Mouse (Mus musculus): ENCODE measurements around the gene Gsdma. TPM values are rescaled to one million over a fixed set of nuclear protein-coding genes. Genes with fewer than 3 reads are reported as not detected.
"Not testable (repeated sequence)": the region's sequence is repeated elsewhere in the genome, so short reads cannot be mapped to it uniquely, and the experiment has no call there.

Gene Gsdma
- total and polyA plus RNA-seq, 2 experiments from 2014 or later, result 0.15 TPM; not detected in 1

- no peak for ATAC-seq
- Histone ChIP-seq H3K4me3 (ENCODE audit: low read depth, low read length) (no peak overlapping the region), H3K4me1 (ENCODE audit: insufficient read depth) (peaks cover 7% of the 10 kb centered on the region; the same call in 1 of the 2 replicates), H3K9ac (no peak overlapping the region), H3K27ac (ENCODE audit: low read depth, low read length) (no peak overlapping the region), H3K36me3 (ENCODE audit: insufficient read depth) (no peaks in the 10 kb centered on the region), H3K4me2 (ENCODE audit: low read depth) (no peak overlapping the region), H3K9me3 (ENCODE audit: low read length) (no peaks in the 10 kb centered on the region), H3K27me3 (ENCODE audit: insufficient read depth, low read length) (no peaks in the 10 kb centered on the region)
- WGBS, result 96% methylated on average over 1 of the region's 1 CpGs
- DNase-seq, result no peak
- TF ChIP-seq CTCF (IDR thresholded peaks at IDR 0.05; ENCODE audit: low read depth), result no peak
These were observed 15.9 kb downstream of the Gsdma start for GRCm38 (mm10) chr11:98680023-98680422.

- not testable (repeated sequence) for ATAC-seq; DNase-seq; H3K4me3 ChIP-seq (ENCODE audit: low read depth, low read length); H3K36me3 ChIP-seq (ENCODE audit: insufficient read depth); H3K9ac ChIP-seq; H3K27me3 ChIP-seq (ENCODE audit: insufficient read depth, low read length); H3K27ac ChIP-seq (ENCODE audit: low read depth, low read length); H3K9me3 ChIP-seq (ENCODE audit: low read length); H3K4me1 ChIP-seq (ENCODE audit: insufficient read depth); H3K4me2 ChIP-seq (ENCODE audit: low read depth)
- 89% methylated on average over 4 of the region's 4 CpGs for WGBS
These were observed 16.4 kb downstream of the Gsdma start for GRCm38 (mm10) chr11:98680595-98680994.

GRCm38 (mm10) chr11:98681186-98681585 lies 17.0 kb downstream of the Gsdma start:
- TF ChIP-seq CTCF (IDR thresholded peaks at IDR 0.05; ENCODE audit: low read depth), result no peak
- WGBS, result 84% methylated on average over 4 of the region's 4 CpGs

GRCm38 (mm10) chr11:98681786-98682745 lies 17.9 kb downstream of the Gsdma start, which contains the start of gene Psmd3:
Gene Psmd3, plus strand, starts transcription at chr11:98682554.
- DNase-seq (peak; percentile 97), ATAC-seq (peak; percentile 96)
- H3K9me3 ChIP-seq (ENCODE audit: low read length), result no peaks in the 10 kb centered on the region
- H3K27ac ChIP-seq (ENCODE audit: low read depth, low read length), result peak within 1 kb of the TSS; percentile 84
- TF ChIP-seq CTCF (IDR thresholded peaks at IDR 0.05; ENCODE audit: low read depth), result peak; percentile 54
- H3K27me3 ChIP-seq (ENCODE audit: insufficient read depth, low read length), result no peaks in the 10 kb centered on the region
- H3K9ac ChIP-seq, result peak within 1 kb of the TSS; percentile 99
- H3K4me2 ChIP-seq (ENCODE audit: low read depth), result peak within 1 kb of the TSS; percentile 82
- peaks cover 7% of the 10 kb centered on the region; the same call in 1 of the 2 replicates for H3K4me1 ChIP-seq (ENCODE audit: insufficient read depth)
- peaks cover 18% of the 10 kb centered on the region for H3K36me3 ChIP-seq (ENCODE audit: insufficient read depth)
- 4% methylated on average over 45 of the region's 45 CpGs for WGBS
- H3K4me3 ChIP-seq (ENCODE audit: low read depth, low read length), result peak within 1 kb of the TSS; percentile 98

More at GRCm38 (mm10) chr11:98681186-98681585, 17.0 kb downstream of the Gsdma start:
- no peak overlapping the region for H3K9ac ChIP-seq
- H3K27me3 ChIP-seq (ENCODE audit: insufficient read depth, low read length), result no peaks in the 10 kb centered on the region
- DNase-seq, result no peak
- H3K4me3 ChIP-seq (ENCODE audit: low read depth, low read length), result no peak overlapping the region
- H3K4me2 ChIP-seq (ENCODE audit: low read depth), result no peak overlapping the region
- H3K27ac ChIP-seq (ENCODE audit: low read depth, low read length), result no peak overlapping the region
- no peak for ATAC-seq
- H3K9me3 ChIP-seq (ENCODE audit: low read length), result no peaks in the 10 kb centered on the region
- H3K4me1 ChIP-seq (ENCODE audit: insufficient read depth), result peaks cover 7% of the 10 kb centered on the region; the same call in 1 of the 2 replicates
- peaks cover 10% of the 10 kb centered on the region for H3K36me3 ChIP-seq (ENCODE audit: insufficient read depth)

GRCm38 (mm10) chr11:98682811-98683210 lies 18.7 kb downstream of the Gsdma start:
- WGBS, result 0% methylated on average over 23 of the region's 23 CpGs
- peaks cover 25% of the 10 kb centered on the region for H3K36me3 ChIP-seq (ENCODE audit: insufficient read depth)

GRCm38 (mm10) chr11:98685642-98686041 lies 21.5 kb downstream of the Gsdma start:
- DNase-seq, result no peak
- Histone ChIP-seq H3K27me3 (ENCODE audit: insufficient read depth, low read length) (no peaks in the 10 kb centered on the region), H3K9ac (no peak overlapping the region), H3K4me3 (ENCODE audit: low read depth, low read length) (no peak overlapping the region), H3K4me2 (ENCODE audit: low read depth) (no peak overlapping the region), H3K9me3 (ENCODE audit: low read length) (no peaks in the 10 kb centered on the region), H3K4me1 (ENCODE audit: insufficient read depth) (peaks cover 7% of the 10 kb centered on the region; the same call in 1 of the 2 replicates), H3K36me3 (ENCODE audit: insufficient read depth) (peaks cover 48% of the 10 kb centered on the region), H3K27ac (ENCODE audit: low read depth, low read length) (no peak overlapping the region)
- no peak for TF ChIP-seq CTCF (IDR thresholded peaks at IDR 0.05; ENCODE audit: low read depth)
- 92% methylated on average over 9 of the region's 9 CpGs for WGBS
- ATAC-seq, result no peak

More at GRCm38 (mm10) chr11:98682811-98683210, 18.7 kb downstream of the Gsdma start:
- no peaks in the 10 kb centered on the region for H3K27me3 ChIP-seq (ENCODE audit: insufficient read depth, low read length)
- peak overlapping the region; percentile 82 for H3K4me2 ChIP-seq (ENCODE audit: low read depth)
- peak overlapping the region; percentile 84 for H3K27ac ChIP-seq (ENCODE audit: low read depth, low read length)
- peak overlapping the region; percentile 99 for H3K9ac ChIP-seq
- no peak for DNase-seq
- H3K4me3 ChIP-seq (ENCODE audit: low read depth, low read length), result peak overlapping the region; percentile 98
- peaks cover 7% of the 10 kb centered on the region; the same call in 1 of the 2 replicates for H3K4me1 ChIP-seq (ENCODE audit: insufficient read depth)
- no peaks in the 10 kb centered on the region for H3K9me3 ChIP-seq (ENCODE audit: low read length)
- ATAC-seq, result no peak; the same call in 1 of the 2 replicates
- no peak for TF ChIP-seq CTCF (IDR thresholded peaks at IDR 0.05; ENCODE audit: low read depth)

GRCm38 (mm10) chr11:98686976-98687375 lies 22.8 kb downstream of the Gsdma start:
- Histone ChIP-seq H3K36me3 (ENCODE audit: insufficient read depth) (peaks cover 62% of the 10 kb centered on the region), H3K4me3 (ENCODE audit: low read depth, low read length) (no peak overlapping the region), H3K9ac (no peak overlapping the region), H3K9me3 (ENCODE audit: low read length) (no peaks in the 10 kb centered on the region), H3K27me3 (ENCODE audit: insufficient read depth, low read length) (no peaks in the 10 kb centered on the region), H3K27ac (ENCODE audit: low read depth, low read length) (no peak overlapping the region), H3K4me2 (ENCODE audit: low read depth) (no peak overlapping the region), H3K4me1 (ENCODE audit: insufficient read depth) (peaks cover 7% of the 10 kb centered on the region; the same call in 1 of the 2 replicates)
- no peak for TF ChIP-seq CTCF (IDR thresholded peaks at IDR 0.05; ENCODE audit: low read depth)
- WGBS, result 84% methylated on average over 4 of the region's 4 CpGs
- DNase-seq (no peak), ATAC-seq (no peak)
